Mouse (Mus musculus): ENCODE results near the gene Trpm4. TPM values are rescaled to one million over a fixed set of nuclear protein-coding genes. Genes with fewer than 3 reads are reported as not detected.

Gene Trpm4
- total and polyA plus RNA-seq, 2 experiments from 2014 or later = 10.4 to 22.6 TPM

DNA sequence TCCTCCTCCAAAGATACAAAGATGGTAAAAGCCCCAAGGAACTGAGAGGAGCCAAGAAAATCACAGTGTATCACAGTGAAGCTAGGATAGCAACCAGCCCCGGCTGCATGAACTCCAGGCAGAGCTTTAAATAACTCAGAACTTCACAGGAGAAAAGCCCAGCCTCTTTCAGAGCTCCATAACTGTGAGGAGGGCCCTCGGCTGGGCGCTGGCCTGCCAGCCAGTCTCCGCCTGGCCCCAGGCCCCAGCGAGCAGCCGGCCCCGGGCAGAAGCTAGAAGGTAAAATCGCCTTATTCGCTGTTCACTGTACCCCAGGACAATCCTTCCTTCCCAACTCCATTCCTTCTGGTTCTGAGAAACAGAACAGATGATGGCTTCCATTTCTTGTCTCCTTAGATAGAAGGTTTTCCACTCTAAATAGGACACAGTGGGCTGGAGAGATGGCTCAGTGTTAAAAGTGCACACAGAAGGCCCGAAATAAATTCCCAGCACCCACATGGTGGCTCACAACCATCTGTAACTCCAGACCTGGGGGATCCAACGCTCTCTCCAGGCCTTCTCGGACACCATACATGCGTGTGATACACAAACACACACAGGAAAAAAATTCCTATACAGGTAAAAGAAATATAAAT, 4.6 kb downstream of the Trpm4 start:
- Histone ChIP-seq H3K36me3 (ENCODE audit: insufficient read depth, low read length) (peaks cover 11% of the 10 kb centered on the region; the same call in 1 of the 2 replicates), H3K4me2 (ENCODE audit: low read depth, low read length, poor library complexity, severe bottlenecking) (no peak overlapping the region), H3K4me3 (ENCODE audit: low read depth, low read length) (no peak overlapping the region), H3K9ac (replicated peaks; ENCODE audit: low read length, poor library complexity, severe bottlenecking) (no peak overlapping the region), H3K27me3 (ENCODE audit: insufficient read depth, low read length) (no peaks in the 10 kb centered on the region), H3K4me1 (ENCODE audit: insufficient read depth, low read length) (no peaks in the 10 kb centered on the region), H3K27ac (ENCODE audit: low read depth, low read length) (no peak overlapping the region), H3K9me3 (ENCODE audit: low read length) (no peaks in the 10 kb centered on the region)
- DNase-seq (ENCODE audit: low spot score) = no peak
- no peak for ATAC-seq (ENCODE audit: low FRiP score)
- no peak for TF ChIP-seq CTCF (IDR thresholded peaks at IDR 0.05)
- whole genome bisulfite sequencing = 80% methylated on average over 13 of the region's 13 CpGs

DNA sequence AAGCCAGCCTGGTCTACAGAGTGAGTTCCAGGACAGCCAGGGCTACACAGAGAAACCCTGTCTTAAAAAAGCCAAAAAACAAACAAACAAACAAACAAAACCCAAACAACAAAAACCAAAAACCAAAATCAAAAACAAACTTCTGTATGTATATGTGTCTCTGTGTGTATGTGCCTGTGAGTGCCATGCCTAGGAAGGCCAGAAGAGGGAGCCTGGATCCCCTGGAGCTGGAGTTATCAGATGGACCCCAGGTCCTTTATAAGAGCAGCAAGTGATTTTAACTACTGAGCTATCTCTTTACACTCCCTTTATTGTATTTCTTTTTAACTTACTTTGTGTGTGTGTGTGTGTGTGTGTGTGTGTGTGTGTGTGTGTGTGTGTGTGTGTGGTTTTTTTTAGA, 7.8 kb downstream of the Trpm4 start:
- Histone ChIP-seq H3K9ac (replicated peaks; ENCODE audit: low read length, poor library complexity, severe bottlenecking) (no peak overlapping the region), H3K4me2 (ENCODE audit: low read depth, low read length, poor library complexity, severe bottlenecking) (no peak overlapping the region), H3K36me3 (ENCODE audit: insufficient read depth, low read length) (peaks cover 12% of the 10 kb centered on the region; the same call in 1 of the 2 replicates), H3K9me3 (ENCODE audit: low read length) (no peaks in the 10 kb centered on the region), H3K27me3 (ENCODE audit: insufficient read depth, low read length) (no peaks in the 10 kb centered on the region), H3K27ac (ENCODE audit: low read depth, low read length) (no peak overlapping the region), H3K4me3 (ENCODE audit: low read depth, low read length) (no peak overlapping the region), H3K4me1 (ENCODE audit: insufficient read depth, low read length) (no peaks in the 10 kb centered on the region)
- ATAC-seq (ENCODE audit: low FRiP score) (no peak), DNase-seq (ENCODE audit: low spot score) (no peak)
- 0 out of 2 replicates have a peak, but pooled peaks have one; percentile 19 for TF ChIP-seq CTCF (IDR thresholded peaks at IDR 0.05)

GRCm38 (mm10) chr7:45323069-45323468, 10.5 kb downstream of the Trpm4 start:
- Histone ChIP-seq H3K36me3 (ENCODE audit: insufficient read depth, low read length) (peaks cover 20% of the 10 kb centered on the region), H3K9me3 (ENCODE audit: low read length) (no peaks in the 10 kb centered on the region), H3K27ac (ENCODE audit: low read depth, low read length) (no peak overlapping the region), H3K27me3 (ENCODE audit: insufficient read depth, low read length) (no peaks in the 10 kb centered on the region), H3K9ac (replicated peaks; ENCODE audit: low read length, poor library complexity, severe bottlenecking) (no peak overlapping the region), H3K4me2 (ENCODE audit: low read depth, low read length, poor library complexity, severe bottlenecking) (no peak overlapping the region), H3K4me1 (ENCODE audit: insufficient read depth, low read length) (no peaks in the 10 kb centered on the region), H3K4me3 (ENCODE audit: low read depth, low read length) (no peak overlapping the region)
- no peak for ATAC-seq (ENCODE audit: low FRiP score)
- WGBS = 93% methylated on average over 5 of the region's 5 CpGs
- TF ChIP-seq CTCF (IDR thresholded peaks at IDR 0.05) = no peak
- no peak for DNase-seq (ENCODE audit: low spot score)

DNA sequence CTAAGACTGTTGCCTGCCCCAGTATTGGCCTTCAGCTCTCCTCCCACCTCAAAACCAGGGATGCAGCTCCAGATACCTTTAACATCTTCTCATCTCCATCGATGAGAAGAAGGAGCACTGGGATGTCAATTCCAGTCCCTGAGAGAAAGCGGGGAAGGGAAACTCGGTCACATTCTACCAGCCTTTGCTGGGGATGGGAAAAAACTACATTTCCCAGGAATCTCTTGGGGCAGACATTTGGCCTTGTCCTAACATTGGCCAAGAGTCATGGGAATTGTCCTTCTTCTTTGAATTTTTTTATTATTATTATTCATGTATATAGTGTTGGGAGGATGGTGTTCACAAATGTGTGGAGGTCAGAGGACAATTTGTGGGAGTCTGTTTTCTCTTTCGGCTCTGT, 11.3 kb downstream of the Trpm4 start:
- no peaks in the 10 kb centered on the region for H3K9me3 ChIP-seq (ENCODE audit: low read length)
- peaks cover 27% of the 10 kb centered on the region for H3K36me3 ChIP-seq (ENCODE audit: insufficient read depth, low read length)
- TF ChIP-seq CTCF (IDR thresholded peaks at IDR 0.05) = no peak
- no peak overlapping the region for H3K9ac ChIP-seq (replicated peaks; ENCODE audit: low read length, poor library complexity, severe bottlenecking)
- 87% methylated on average over 4 of the region's 4 CpGs for WGBS
- H3K4me2 ChIP-seq (ENCODE audit: low read depth, low read length, poor library complexity, severe bottlenecking) = no peak overlapping the region
- no peaks in the 10 kb centered on the region for H3K4me1 ChIP-seq (ENCODE audit: insufficient read depth, low read length)
- ATAC-seq (ENCODE audit: low FRiP score) (no peak), DNase-seq (ENCODE audit: low spot score) (no peak)
- H3K27ac ChIP-seq (ENCODE audit: low read depth, low read length) = no peak overlapping the region
- H3K27me3 ChIP-seq (ENCODE audit: insufficient read depth, low read length) = no peaks in the 10 kb centered on the region
- no peak overlapping the region for H3K4me3 ChIP-seq (ENCODE audit: low read depth, low read length)

DNA sequence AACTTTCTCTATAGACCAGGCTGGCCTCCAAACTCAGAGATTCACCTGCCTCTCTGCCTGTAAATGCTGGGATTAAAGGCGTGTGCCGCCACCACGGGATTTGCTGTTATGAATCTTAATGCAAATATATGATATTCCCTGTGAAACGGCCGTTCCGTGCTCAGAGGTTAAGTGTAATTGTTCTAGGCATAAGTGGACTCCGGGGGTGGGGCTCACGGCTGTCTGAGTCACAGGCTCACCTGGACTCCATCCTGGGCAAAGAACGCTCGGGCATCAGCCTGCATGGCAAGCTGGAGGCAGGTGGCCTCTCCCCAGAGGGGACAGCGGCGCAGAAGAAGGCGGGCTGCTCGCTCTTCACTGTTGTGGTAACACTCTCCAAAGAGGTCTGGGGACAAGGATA, 17.0 kb downstream of the Trpm4 start:
- Histone ChIP-seq H3K27ac (ENCODE audit: low read depth, low read length) (no peak overlapping the region), H3K9me3 (ENCODE audit: low read length) (no peaks in the 10 kb centered on the region), H3K4me2 (ENCODE audit: low read depth, low read length, poor library complexity, severe bottlenecking) (no peak overlapping the region), H3K9ac (replicated peaks; ENCODE audit: low read length, poor library complexity, severe bottlenecking) (no peak overlapping the region), H3K4me3 (ENCODE audit: low read depth, low read length) (no peak overlapping the region), H3K27me3 (ENCODE audit: insufficient read depth, low read length) (no peaks in the 10 kb centered on the region), H3K4me1 (ENCODE audit: insufficient read depth, low read length) (no peaks in the 10 kb centered on the region), H3K36me3 (ENCODE audit: insufficient read depth, low read length) (peaks cover 15% of the 10 kb centered on the region)
- WGBS = 93% methylated on average over 14 of the region's 14 CpGs
- TF ChIP-seq CTCF (IDR thresholded peaks at IDR 0.05) = no peak
- ATAC-seq (ENCODE audit: low FRiP score) = no peak
- DNase-seq (ENCODE audit: low spot score) = no peak

DNA sequence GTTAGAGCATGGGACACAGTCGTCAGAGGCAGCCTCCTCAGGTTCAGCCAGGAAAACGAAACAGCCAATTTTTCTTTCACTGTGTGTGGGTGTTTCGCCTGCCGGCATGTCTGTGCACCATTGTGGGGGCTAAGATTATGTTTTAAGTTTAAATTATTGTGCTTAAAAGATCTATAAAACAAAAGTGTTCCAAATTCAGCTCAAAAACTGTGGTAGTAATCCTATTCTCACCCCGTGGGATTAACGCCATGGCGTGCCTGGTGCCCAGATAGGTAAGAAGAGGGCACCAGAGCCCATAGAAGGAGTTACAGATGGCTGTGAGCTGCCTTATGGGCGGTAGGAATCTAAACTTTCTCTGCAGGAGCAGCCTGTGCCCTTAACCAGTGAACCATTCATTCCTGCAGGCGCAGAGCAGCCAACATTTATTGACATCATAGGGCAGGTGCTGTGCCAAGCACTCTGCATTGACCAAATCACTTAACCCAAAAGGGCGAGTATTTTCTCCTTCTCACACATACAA, 18.3 kb downstream of the Trpm4 start:
- no peak for ATAC-seq (ENCODE audit: low FRiP score)
- WGBS = 86% methylated on average over 10 of the region's 10 CpGs
- H3K27me3 ChIP-seq (ENCODE audit: insufficient read depth, low read length) = no peaks in the 10 kb centered on the region

More for the DNA sequence above, 18.3 kb downstream of the Trpm4 start:
- no peak overlapping the region for H3K4me2 ChIP-seq (ENCODE audit: low read depth, low read length, poor library complexity, severe bottlenecking)
- peaks cover 16% of the 10 kb centered on the region for H3K36me3 ChIP-seq (ENCODE audit: insufficient read depth, low read length)
- no peak for DNase-seq (ENCODE audit: low spot score)
- H3K4me3 ChIP-seq (ENCODE audit: low read depth, low read length) = no peak overlapping the region
- no peak for TF ChIP-seq CTCF (IDR thresholded peaks at IDR 0.05)
- no peak overlapping the region for H3K9ac ChIP-seq (replicated peaks; ENCODE audit: low read length, poor library complexity, severe bottlenecking)
- no peak overlapping the region for H3K27ac ChIP-seq (ENCODE audit: low read depth, low read length)
- H3K9me3 ChIP-seq (ENCODE audit: low read length) = no peaks in the 10 kb centered on the region
- no peaks in the 10 kb centered on the region for H3K4me1 ChIP-seq (ENCODE audit: insufficient read depth, low read length)

Data from midbrain, postnatal 0 days (tissue).